Mouse (Mus musculus): ENCODE measurements around the gene Ddah1.
"Not testable (repeated sequence)": the region's sequence is repeated elsewhere in the genome, so short reads cannot be mapped to it uniquely, and the experiment has no call there.

Ddah1 gene

GRCm38 (mm10) chr3:145913263-145913662, 154.8 kb downstream of the Ddah1 start:
- no peak for DNase-seq (ENCODE audit: low spot score in 2 of 2)

- DNase-seq (ENCODE audit: low spot score in 2 of 2), result not testable (repeated sequence)
Observed at GRCm38 (mm10) chr3:145913942-145914341, 155.5 kb downstream of the Ddah1 start.

- DNase-seq (ENCODE audit: low spot score in 2 of 2), result no peak
Observed at GRCm38 (mm10) chr3:145916374-145916773, 157.9 kb downstream of the Ddah1 start.

GRCm38 (mm10) chr3:145916826-145917225, 158.4 kb downstream of the Ddah1 start:
- DNase-seq (ENCODE audit: low spot score in 2 of 2), result peak in 1 of 2 experiments; percentile 35

GRCm38 (mm10) chr3:145922019-145922854, 163.8 kb downstream of the Ddah1 start, which contains the start of gene Bcl10:
Gene Bcl10, plus strand, starts transcription at chr3:145922804.
- no peak for DNase-seq (ENCODE audit: low spot score in 2 of 2)

- DNase-seq (ENCODE audit: low spot score in 2 of 2), result no peak
Observed at GRCm38 (mm10) chr3:145922971-145923370, 164.5 kb downstream of the Ddah1 start.

GRCm38 (mm10) chr3:145923874-145924577, 165.6 kb downstream of the Ddah1 start:
- DNase-seq (ENCODE audit: low spot score in 2 of 2), result peak; percentile 98 to 99

GRCm38 (mm10) chr3:145924649-145925337, 166.3 kb downstream of the Ddah1 start:
- DNase-seq (ENCODE audit: low spot score in 2 of 2), result peak; percentile 35 to 61

- no peak for DNase-seq (ENCODE audit: low spot score in 2 of 2)
Observed at GRCm38 (mm10) chr3:145925506-145925905, 167.0 kb downstream of the Ddah1 start.

- DNase-seq (ENCODE audit: low spot score in 2 of 2), result no peak
Observed at GRCm38 (mm10) chr3:145929525-145930400, 171.3 kb downstream of the Ddah1 start.

GRCm38 (mm10) chr3:145933845-145934244, 175.4 kb downstream of the Ddah1 start:
- DNase-seq (ENCODE audit: low spot score in 2 of 2), result no peak

GRCm38 (mm10) chr3:145937505-145938404, 179.3 kb downstream of the Ddah1 start, which contains the start of gene 2410004B18Rik:
Gene 2410004B18Rik, plus strand, starts transcription at chr3:145938014.
- DNase-seq (ENCODE audit: low spot score in 2 of 2), result peak; percentile 81 to 89

- no peak for DNase-seq (ENCODE audit: low spot score in 2 of 2)
Observed at GRCm38 (mm10) chr3:145938405-145939349, 180.2 kb downstream of the Ddah1 start.

- no peak for DNase-seq (ENCODE audit: low spot score in 2 of 2)
Observed at GRCm38 (mm10) chr3:145939402-145939801, 180.9 kb downstream of the Ddah1 start.

GRCm38 (mm10) chr3:145939971-145940370, 181.5 kb downstream of the Ddah1 start:
- no peak for DNase-seq (ENCODE audit: low spot score in 2 of 2)

- DNase-seq (ENCODE audit: low spot score in 2 of 2), result peak in 1 of 2 experiments; percentile 32
Observed at GRCm38 (mm10) chr3:145941971-145942370, 183.5 kb downstream of the Ddah1 start.
